Mouse (Mus musculus): ENCODE measurements around the gene Il12rb2. TPM values are rescaled to one million over a fixed set of nuclear protein-coding genes. Genes with fewer than 3 reads are reported as not detected.

Gene Il12rb2
- total and polyA plus RNA-seq, 3 experiments = 0.08 TPM; not detected in 2

DNA sequence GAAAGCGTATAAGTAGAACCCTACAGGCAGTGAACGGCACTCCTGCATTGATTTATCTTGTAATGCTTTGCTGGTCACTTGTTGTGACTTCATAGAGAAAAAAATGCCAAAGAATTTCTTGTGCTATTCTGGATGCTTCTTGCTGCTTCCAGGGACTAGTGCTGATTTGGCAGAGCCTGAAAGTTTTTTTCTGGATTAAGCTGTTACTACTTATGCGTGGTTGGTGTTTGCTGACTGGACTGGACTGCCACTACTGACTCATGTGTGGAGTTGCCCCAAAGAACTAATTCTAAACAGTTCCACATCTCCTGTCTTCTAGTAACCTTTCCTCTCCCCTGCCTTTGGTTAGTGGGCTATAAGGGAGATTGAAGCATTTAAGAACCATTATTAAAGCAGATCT is 52.2 kb downstream of the Il12rb2 start:
- dilution Hi-C loops (cut with MboI; ENCODE audit: extremely low pct_ligation_motif_present, extremely low pct_unique_long_range_greater_than_20kb, low sequenced_read_pairs) = no loop called here

DNA sequence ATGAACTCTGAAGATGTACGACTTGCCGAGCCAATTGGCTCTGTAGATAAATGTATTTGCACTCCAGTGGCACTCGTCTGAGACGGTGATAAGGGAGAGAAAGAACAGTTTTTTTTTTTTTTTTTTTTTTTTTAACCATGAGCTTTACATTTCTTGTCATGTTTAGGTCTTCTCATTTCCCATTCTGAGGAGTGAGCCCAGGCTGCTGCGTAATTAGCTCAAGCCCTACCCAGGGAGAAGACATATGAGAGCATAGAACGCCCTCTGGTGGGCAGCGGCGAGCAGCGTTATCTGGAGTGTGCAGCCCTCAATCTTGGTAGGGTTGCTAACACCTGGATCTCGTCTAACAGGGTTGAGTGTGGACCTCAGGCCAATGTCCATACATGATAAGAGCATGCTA is 57.5 kb downstream of the Il12rb2 start:
- H3K27ac ChIP-seq (ENCODE audit: insufficient read depth, low read depth) = no peak overlapping the region
- in situ Hi-C loops (cut with MboI; ENCODE audit: low pct_ligation_motif_present, low pct_unique_long_range_greater_than_20kb, low sequenced_read_pairs) (loop anchor here (25.0 kb wide), 1 partner anchor 356 kb away; no protein-coding TSS in a partner anchor), dilution Hi-C loops (cut with MboI; ENCODE audit: extremely low pct_ligation_motif_present, extremely low pct_unique_long_range_greater_than_20kb, low sequenced_read_pairs) (no loop called here)
- no peak overlapping the region for H3K4me3 ChIP-seq (replicated peaks in 1 of 3; ENCODE audit: low read depth in 2 of 3, low read length in 2 of 3, poor library complexity in 1 of 3)
- H3K4me1 ChIP-seq (ENCODE audit: control insufficient read depth in 1 of 2, insufficient read depth in 2 of 2) = no peaks in the 10 kb centered on the region
- no peaks in the 10 kb centered on the region for H3K36me3 ChIP-seq (replicated peaks in 1 of 2; ENCODE audit: control insufficient read depth in 1 of 2, insufficient read depth in 1 of 2, low read length in 1 of 2)
- H3K4me2 ChIP-seq (ENCODE audit: insufficient read depth, low read depth, poor library complexity, severe bottlenecking) = no peak overlapping the region
- no peaks in the 10 kb centered on the region for H3K79me2 ChIP-seq (replicated peaks; ENCODE audit: control insufficient read depth, extremely low read depth, insufficient read depth, poor library complexity, severe bottlenecking)
- H3K9me3 ChIP-seq (replicated peaks; ENCODE audit: low read length) = no peaks in the 10 kb centered on the region
- H3K9ac ChIP-seq (ENCODE audit: insufficient read depth, low read depth) = no peak overlapping the region
- H3K27me3 ChIP-seq (replicated peaks) = no peaks in the 10 kb centered on the region
- DNase-seq (ENCODE audit: extremely low read depth) = peak; percentile 53
- TF ChIP-seq SMC3 (IDR thresholded peaks at IDR 0.05; ENCODE audit: low read depth, low read length) (peak; percentile 83), RAD21 (IDR thresholded peaks at IDR 0.05; ENCODE audit: low read depth, low read length) (peak; percentile 79), USF1 (IDR thresholded peaks at IDR 0.05; ENCODE audit: low read depth, low read length) (no peak), CTCF (conservative IDR thresholded peaks at IDR 0.05 in 1 of 2, IDR thresholded peaks at IDR 0.05 in 1 of 2; ENCODE audit: low read depth in 2 of 2, low read length in 2 of 2) (peak; percentile 37 to 86; a peak in 3 of 4 replicates), GABPA (IDR thresholded peaks at IDR 0.05; ENCODE audit: insufficient replicate concordance, low read depth, low read length) (no peak), EP300 (IDR thresholded peaks at IDR 0.05; ENCODE audit: low read length) (no peak), IRF4 (IDR thresholded peaks at IDR 0.05; ENCODE audit: low read depth, low read length) (0 out of 2 replicates have a peak, but pooled peaks have one; percentile 14), ZNF384 (IDR thresholded peaks at IDR 0.05; ENCODE audit: low read depth, low read length) (peak; percentile 36; the same call in 1 of the 2 replicates)

More for the DNA sequence above, 52.2 kb downstream of the Il12rb2 start:
- Histone ChIP-seq H3K9ac (ENCODE audit: insufficient read depth, low read depth) (no peak overlapping the region), H3K27me3 (replicated peaks) (no peaks in the 10 kb centered on the region), H3K4me2 (ENCODE audit: insufficient read depth, low read depth, poor library complexity, severe bottlenecking) (no peak overlapping the region), H3K36me3 (replicated peaks in 1 of 2; ENCODE audit: control insufficient read depth in 1 of 2, insufficient read depth in 1 of 2, low read length in 1 of 2) (no peaks in the 10 kb centered on the region), H3K9me3 (replicated peaks; ENCODE audit: low read length) (no peaks in the 10 kb centered on the region), H3K79me2 (replicated peaks; ENCODE audit: control insufficient read depth, extremely low read depth, insufficient read depth, poor library complexity, severe bottlenecking) (no peaks in the 10 kb centered on the region), H3K4me1 (ENCODE audit: control insufficient read depth in 1 of 2, insufficient read depth in 2 of 2) (no peaks in the 10 kb centered on the region), H3K27ac (ENCODE audit: insufficient read depth, low read depth) (no peak overlapping the region), H3K4me3 (replicated peaks in 1 of 3; ENCODE audit: low read depth in 2 of 3, low read length in 2 of 3, poor library complexity in 1 of 3) (no peak overlapping the region)
- in situ Hi-C loops (cut with MboI; ENCODE audit: low pct_ligation_motif_present, low pct_unique_long_range_greater_than_20kb, low sequenced_read_pairs) = loop anchor here (25.0 kb wide), 1 partner anchor 361 kb away; no protein-coding TSS in a partner anchor
- no peak for DNase-seq (ENCODE audit: extremely low read depth)
- no peak for TF ChIP-seq TCF12 (IDR thresholded peaks at IDR 0.05; ENCODE audit: low read depth, low read length)
- TF ChIP-seq MAFK (IDR thresholded peaks at IDR 0.05; ENCODE audit: insufficient replicate concordance, low read length) = no peak
- TF ChIP-seq CHD1 (IDR thresholded peaks at IDR 0.05; ENCODE audit: low read depth, low read length) = no peak
- no peak for TF ChIP-seq PAX5 (IDR thresholded peaks at IDR 0.05; ENCODE audit: low read length)
- no peak for TF ChIP-seq ETS1 (conservative IDR thresholded peaks at IDR 0.05; ENCODE audit: low read depth, low read length)
- TF ChIP-seq ZKSCAN1 (IDR thresholded peaks at IDR 0.05; ENCODE audit: borderline replicate concordance, low read depth, low read length) = no peak
- no peak for TF ChIP-seq USF2 (conservative IDR thresholded peaks at IDR 0.05; ENCODE audit: low read depth, low read length)
- no peak for TF ChIP-seq EP300 (IDR thresholded peaks at IDR 0.05; ENCODE audit: low read length)
- no peak for TF ChIP-seq UBTF (IDR thresholded peaks at IDR 0.05; ENCODE audit: low read depth, low read length)
- no peak for TF ChIP-seq MAZ (IDR thresholded peaks at IDR 0.05; ENCODE audit: low read depth, low read length)
- no peak for TF ChIP-seq BHLHE40 (IDR thresholded peaks at IDR 0.05; ENCODE audit: low read depth, low read length)
- no peak for TF ChIP-seq E2F4 (IDR thresholded peaks at IDR 0.05; ENCODE audit: insufficient replicate concordance, low read depth, low read length)
- no peak for TF ChIP-seq USF1 (IDR thresholded peaks at IDR 0.05; ENCODE audit: low read depth, low read length)
- TF ChIP-seq NELFE (IDR thresholded peaks at IDR 0.05; ENCODE audit: low read depth, low read length) = no peak
- TF ChIP-seq POLR2AphosphoS2 (IDR thresholded peaks at IDR 0.05; ENCODE audit: low read depth, low read length) = no peak
- TF ChIP-seq JUND (conservative IDR thresholded peaks at IDR 0.05; ENCODE audit: low read depth, low read length) = no peak
- TF ChIP-seq TBP (conservative IDR thresholded peaks at IDR 0.05; ENCODE audit: low read depth, low read length) = no peak
- TF ChIP-seq HCFC1 (IDR thresholded peaks at IDR 0.05; ENCODE audit: low read depth, low read length) = no peak
- no peak for TF ChIP-seq SMC3 (IDR thresholded peaks at IDR 0.05; ENCODE audit: low read depth, low read length)

All from CH12.LX (cell line).